Mouse (Mus musculus): ENCODE data around the gene Prcd. TPM values are rescaled to one million over a fixed set of nuclear protein-coding genes. Genes with fewer than 3 reads are reported as not detected.

The Prcd gene
- polyA plus RNA-seq, 1 experiment from 2014 or later = 2.8 TPM

GRCm38 (mm10) chr11:116624131-116624832 lies 29.1 kb upstream of the Prcd start:
- Histone ChIP-seq H3K4me3 (replicated peaks; ENCODE audit: low read length) (peak overlapping the region; percentile 43), H3K9me3 (ENCODE audit: control insufficient read depth, low read length) (no peaks in the 10 kb centered on the region)

GRCm38 (mm10) chr11:116625081-116626000 lies 28.0 kb upstream of the Prcd start:
- H3K36me3 ChIP-seq (replicated peaks; ENCODE audit: control insufficient read depth, insufficient read depth) = no peaks in the 10 kb centered on the region
- ATAC-seq (ENCODE audit: low FRiP score) (no peak), DNase-seq (ENCODE audit: low spot score) (no peak)
- 76% methylated on average over 17 of the region's 17 CpGs for WGBS
- peaks cover 21% of the 10 kb centered on the region for H3K4me1 ChIP-seq (replicated peaks; ENCODE audit: control insufficient read depth, insufficient read depth, low read length)
- no peak overlapping the region for H3K4me3 ChIP-seq (replicated peaks; ENCODE audit: low read length)
- no peaks in the 10 kb centered on the region for H3K9me3 ChIP-seq (ENCODE audit: control insufficient read depth, low read length)
- no peak overlapping the region for H3K27ac ChIP-seq
- no peak overlapping the region for H3K4me2 ChIP-seq (replicated peaks)
- peaks cover 25% of the 10 kb centered on the region for H3K27me3 ChIP-seq (ENCODE audit: control insufficient read depth, insufficient read depth, low read length)
- no peak overlapping the region for H3K9ac ChIP-seq

More at GRCm38 (mm10) chr11:116624131-116624832, 29.1 kb upstream of the Prcd start:
- 15% methylated on average over 34 of the region's 42 CpGs for WGBS
- no peak overlapping the region for H3K27ac ChIP-seq
- peaks cover 25% of the 10 kb centered on the region for H3K27me3 ChIP-seq (ENCODE audit: control insufficient read depth, insufficient read depth, low read length)
- DNase-seq (ENCODE audit: low spot score) = no peak
- H3K9ac ChIP-seq = peak overlapping the region; percentile 53; the same call in 1 of the 2 replicates
- H3K36me3 ChIP-seq (replicated peaks; ENCODE audit: control insufficient read depth, insufficient read depth) = no peaks in the 10 kb centered on the region
- no peak for ATAC-seq (ENCODE audit: low FRiP score)
- peak overlapping the region; percentile 71 for H3K4me2 ChIP-seq (replicated peaks)
- H3K4me1 ChIP-seq (replicated peaks; ENCODE audit: control insufficient read depth, insufficient read depth, low read length) = peaks cover 32% of the 10 kb centered on the region

- Histone ChIP-seq H3K9ac (no peak within 1 kb of the TSS), H3K9me3 (ENCODE audit: control insufficient read depth, low read length) (no peaks in the 10 kb centered on the region), H3K4me2 (replicated peaks) (no peak within 1 kb of the TSS), H3K4me3 (replicated peaks; ENCODE audit: low read length) (no peak within 1 kb of the TSS), H3K27me3 (ENCODE audit: control insufficient read depth, insufficient read depth, low read length) (peaks cover 25% of the 10 kb centered on the region), H3K4me1 (replicated peaks; ENCODE audit: control insufficient read depth, insufficient read depth, low read length) (peaks cover 12% of the 10 kb centered on the region; the same call in 1 of the 2 replicates), H3K36me3 (replicated peaks; ENCODE audit: control insufficient read depth, insufficient read depth) (no peaks in the 10 kb centered on the region), H3K27ac (no peak within 1 kb of the TSS)
- WGBS = 71% methylated on average over 10 of the region's 10 CpGs
- no peak for DNase-seq (ENCODE audit: low spot score)
- no peak for ATAC-seq (ENCODE audit: low FRiP score)
These were observed 26.8 kb upstream of the Prcd start, which contains the start of gene Rhbdf2 for GRCm38 (mm10) chr11:116626299-116627071. TSS of gene Rhbdf2 (minus strand) at chr11:116627019.

GRCm38 (mm10) chr11:116627072-116628020 lies 26.0 kb upstream of the Prcd start:
- Histone ChIP-seq H3K27me3 (ENCODE audit: control insufficient read depth, insufficient read depth, low read length) (peaks cover 23% of the 10 kb centered on the region), H3K4me2 (replicated peaks) (no peak overlapping the region), H3K4me3 (replicated peaks; ENCODE audit: low read length) (no peak overlapping the region), H3K9me3 (ENCODE audit: control insufficient read depth, low read length) (no peaks in the 10 kb centered on the region), H3K4me1 (replicated peaks; ENCODE audit: control insufficient read depth, insufficient read depth, low read length) (peaks cover 11% of the 10 kb centered on the region; the same call in 1 of the 2 replicates), H3K27ac (no peak overlapping the region), H3K9ac (no peak overlapping the region), H3K36me3 (replicated peaks; ENCODE audit: control insufficient read depth, insufficient read depth) (no peaks in the 10 kb centered on the region)
- DNase-seq (ENCODE audit: low spot score) = no peak
- WGBS = 46% methylated on average over 10 of the region's 10 CpGs
- ATAC-seq (ENCODE audit: low FRiP score) = no peak

GRCm38 (mm10) chr11:116628712-116629111 lies 24.6 kb upstream of the Prcd start:
- Histone ChIP-seq H3K4me2 (replicated peaks) (no peak overlapping the region), H3K9ac (no peak overlapping the region), H3K36me3 (replicated peaks; ENCODE audit: control insufficient read depth, insufficient read depth) (no peaks in the 10 kb centered on the region), H3K4me1 (replicated peaks; ENCODE audit: control insufficient read depth, insufficient read depth, low read length) (peaks cover 8% of the 10 kb centered on the region; the same call in 1 of the 2 replicates), H3K27me3 (ENCODE audit: control insufficient read depth, insufficient read depth, low read length) (peaks cover 15% of the 10 kb centered on the region), H3K9me3 (ENCODE audit: control insufficient read depth, low read length) (no peaks in the 10 kb centered on the region), H3K4me3 (replicated peaks; ENCODE audit: low read length) (no peak overlapping the region), H3K27ac (no peak overlapping the region)
- 60% methylated on average over 9 of the region's 9 CpGs for WGBS
- DNase-seq (ENCODE audit: low spot score) = peak; percentile 99
- ATAC-seq (ENCODE audit: low FRiP score) = peak; percentile 55; the same call in 1 of the 2 replicates

GRCm38 (mm10) chr11:116629472-116629871 lies 23.9 kb upstream of the Prcd start:
- H3K36me3 ChIP-seq (replicated peaks; ENCODE audit: control insufficient read depth, insufficient read depth) = no peaks in the 10 kb centered on the region
- no peak overlapping the region for H3K27ac ChIP-seq
- peaks cover under 1% of the 10 kb centered on the region; the same call in 1 of the 2 replicates for H3K4me1 ChIP-seq (replicated peaks; ENCODE audit: control insufficient read depth, insufficient read depth, low read length)
- H3K9ac ChIP-seq = no peak overlapping the region
- H3K4me2 ChIP-seq (replicated peaks) = no peak overlapping the region
- no peak overlapping the region for H3K4me3 ChIP-seq (replicated peaks; ENCODE audit: low read length)
- H3K27me3 ChIP-seq (ENCODE audit: control insufficient read depth, insufficient read depth, low read length) = peaks cover 8% of the 10 kb centered on the region
- WGBS = 85% methylated on average over 6 of the region's 6 CpGs
- DNase-seq (ENCODE audit: low spot score) = no peak
- no peaks in the 10 kb centered on the region for H3K9me3 ChIP-seq (ENCODE audit: control insufficient read depth, low read length)
- ATAC-seq (ENCODE audit: low FRiP score) = no peak

- ATAC-seq (ENCODE audit: low FRiP score) (no peak), DNase-seq (ENCODE audit: low spot score) (no peak)
- no peak overlapping the region for H3K4me3 ChIP-seq (replicated peaks; ENCODE audit: low read length)
- H3K27ac ChIP-seq = no peak overlapping the region
- H3K9me3 ChIP-seq (ENCODE audit: control insufficient read depth, low read length) = no peaks in the 10 kb centered on the region
- H3K4me1 ChIP-seq (replicated peaks; ENCODE audit: control insufficient read depth, insufficient read depth, low read length) = no peaks in the 10 kb centered on the region
- H3K36me3 ChIP-seq (replicated peaks; ENCODE audit: control insufficient read depth, insufficient read depth) = no peaks in the 10 kb centered on the region
- no peak overlapping the region for H3K9ac ChIP-seq
- WGBS = 57% methylated on average over 12 of the region's 12 CpGs
- H3K27me3 ChIP-seq (ENCODE audit: control insufficient read depth, insufficient read depth, low read length) = no peaks in the 10 kb centered on the region; the same call in 1 of the 2 replicates
- H3K4me2 ChIP-seq (replicated peaks) = no peak overlapping the region
These were observed 23.0 kb upstream of the Prcd start for GRCm38 (mm10) chr11:116630171-116630965.

All from hindbrain, embryonic 14.5 days (tissue).